Comparison of ENCODE assay signal across 12 mouse cellular contexts in the genomic region with DNA sequence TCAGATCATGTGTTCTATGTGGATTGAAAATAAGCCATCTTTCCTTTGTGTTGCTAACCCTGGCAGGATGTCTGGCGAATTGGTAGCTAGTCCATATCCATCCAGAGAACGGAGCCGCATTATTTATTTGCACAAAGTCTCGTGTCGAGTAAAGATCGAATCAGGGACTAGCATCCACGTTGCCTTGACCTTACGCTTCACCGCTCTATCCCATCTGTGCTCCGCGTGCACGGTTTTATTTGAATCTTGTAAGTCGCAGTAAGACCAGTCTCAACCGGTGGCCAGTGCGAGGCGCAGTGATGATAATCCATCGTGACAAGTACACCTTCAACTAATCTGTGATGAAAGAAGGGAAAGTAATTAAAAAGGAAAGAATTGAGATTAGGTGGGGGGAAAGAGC. TPM values are rescaled to one million over a fixed set of nuclear protein-coding genes. Genes with fewer than 3 reads are reported as not detected.
"Had no signal": no experiment of that assay in that cellular context is flagged by ENCODE, and none has a peak within 500 bp of the region (broad histone marks: within the 10 kb centered on the region; RNA-seq: fewer than 3 reads in every experiment).

No protein-coding gene starts in this region.

- DNase-seq: kidney, postnatal 10 days; kidney, postnatal 4 days; liver; liver, embryonic 13.5 days; liver, postnatal 0 days; thymus, postnatal 4 days had no signal

- ATAC-seq: liver, postnatal 0 days had no signal

- H3K36me3 ChIP-seq: liver, embryonic 13.5 days had no signal

- H3K4me1 ChIP-seq: limb, embryonic 12.5 days; liver, embryonic 13.5 days; lung, embryonic 15.5 days; neural tube, embryonic 13.5 days had no signal

- H3K4me3 ChIP-seq: layer of hippocampus, adult 2 months; limb, embryonic 12.5 days; liver, embryonic 13.5 days; lung, embryonic 15.5 days; neural tube, embryonic 13.5 days had no signal

- H3K4me2 ChIP-seq: limb, embryonic 12.5 days; liver, embryonic 13.5 days; lung, embryonic 15.5 days; neural tube, embryonic 13.5 days had no signal

- H3K9ac ChIP-seq: limb, embryonic 12.5 days; liver, embryonic 13.5 days; liver, postnatal 0 days; lung, embryonic 15.5 days; neural tube, embryonic 13.5 days had no signal

- H3K27me3 ChIP-seq: limb, embryonic 12.5 days; liver, embryonic 13.5 days; lung, embryonic 15.5 days; neural tube, embryonic 13.5 days had no signal

- H3K27ac ChIP-seq: layer of hippocampus, adult 2 months; limb, embryonic 12.5 days; liver, embryonic 13.5 days; lung, embryonic 15.5 days; neural tube, embryonic 13.5 days; stomach, postnatal 0 days had no signal

- H3K9me3 ChIP-seq: limb, embryonic 12.5 days; liver, embryonic 13.5 days; lung, embryonic 15.5 days; neural tube, embryonic 13.5 days had no signal

RNA-seq across cellular contexts. Expression of a gene that starts 23.8 kb away (rescaled TPM):
- total RNA-seq: megakaryocyte-erythroid progenitor cell, adult 5-6 weeks had no signal

RNA-seq across cellular contexts. Expression of a gene that starts 54.5 kb away (rescaled TPM):
- total RNA-seq: megakaryocyte-erythroid progenitor cell, adult 5-6 weeks had no signal
